Mouse (Mus musculus): ENCODE measurements at regions not wholly inside any gene's neighbourhood (a gene's known extent, or its start where the extent isn't known, plus 50 kb on each side); places are given as distances from the start of the nearest gene placed in this dataset.

GRCm38 (mm10) chr1:42628800-42629199, 66.8 kb upstream of the Pou3f3 start:
- Histone ChIP-seq H3K4me3 (ENCODE audit: control insufficient read depth in 1 of 2, insufficient read depth in 1 of 2, low read depth in 2 of 2, low read length in 2 of 2) (no peak overlapping the region), H3K9ac (ENCODE audit: control insufficient read depth, low read depth, low read length, poor library complexity, severe bottlenecking) (no peak overlapping the region), H3K27me3 (ENCODE audit: control insufficient read depth in 1 of 2, insufficient read depth in 2 of 2, low read length in 2 of 2) (no peaks in the 10 kb centered on the region), H3K36me3 (ENCODE audit: control insufficient read depth in 1 of 2, insufficient read depth in 2 of 2, low read length in 2 of 2) (no peaks in the 10 kb centered on the region), H3K27ac (ENCODE audit: control insufficient read depth, low read depth, low read length) (no peak overlapping the region), H3K79me2 (ENCODE audit: control insufficient read depth, insufficient read depth, low read length, poor library complexity) (no peaks in the 10 kb centered on the region), H3K9me3 (replicated peaks; ENCODE audit: insufficient read depth, low read length) (no peaks in the 10 kb centered on the region), H3K4me1 (ENCODE audit: control insufficient read depth in 1 of 2, insufficient read depth in 2 of 2, low read length in 2 of 2) (no peaks in the 10 kb centered on the region)
- TF ChIP-seq JUND (IDR thresholded peaks at IDR 0.05; ENCODE audit: low read depth, low read length), result no peak
- TF ChIP-seq HCFC1 (IDR thresholded peaks at IDR 0.05; ENCODE audit: low read depth, low read length), result no peak
- TF ChIP-seq MEF2A (IDR thresholded peaks at IDR 0.05; ENCODE audit: extremely low read depth, insufficient replicate concordance, low read depth, low read length, poor library complexity, severe bottlenecking), result no peak
- no peak for TF ChIP-seq NELFE (IDR thresholded peaks at IDR 0.05; ENCODE audit: low read depth, low read length)
- TF ChIP-seq TCF12 (IDR thresholded peaks at IDR 0.05; ENCODE audit: low read depth, low read length), result no peak
- no peak for TF ChIP-seq ZKSCAN1 (IDR thresholded peaks at IDR 0.05; ENCODE audit: low read depth, low read length)
- no peak for TF ChIP-seq MAFK (IDR thresholded peaks at IDR 0.05; ENCODE audit: borderline replicate concordance, low read depth, low read length)
- TF ChIP-seq MYB (IDR thresholded peaks at IDR 0.05; ENCODE audit: low read depth, low read length), result no peak
- TF ChIP-seq E2F4 (IDR thresholded peaks at IDR 0.05; ENCODE audit: borderline replicate concordance, low read depth, low read length), result no peak
- no peak for TF ChIP-seq MAX (IDR thresholded peaks at IDR 0.05; ENCODE audit: low read length)
- TF ChIP-seq POLR2AphosphoS5 (IDR thresholded peaks at IDR 0.05; ENCODE audit: borderline replicate concordance, low read depth, low read length), result no peak
- no peak for TF ChIP-seq TAL1 (IDR thresholded peaks at IDR 0.05; ENCODE audit: low read length)
- TF ChIP-seq USF1 (IDR thresholded peaks at IDR 0.05; ENCODE audit: low read depth, low read length), result no peak
- no peak for TF ChIP-seq NRF1 (IDR thresholded peaks at IDR 0.05; ENCODE audit: insufficient read depth, low read depth, low read length, poor library complexity, severe bottlenecking)
- no peak for DNase-seq (ENCODE audit: low read depth, low spot score)

GRCm38 (mm10) chr1:42629465-42630261, 65.9 kb upstream of the Pou3f3 start:
- TF ChIP-seq TBP (IDR thresholded peaks at IDR 0.05; ENCODE audit: low read depth, low read length) (no peak), HCFC1 (IDR thresholded peaks at IDR 0.05; ENCODE audit: low read depth, low read length) (no peak)
- Histone ChIP-seq H3K9ac (ENCODE audit: control insufficient read depth, low read depth, low read length, poor library complexity, severe bottlenecking) (no peak overlapping the region), H3K36me3 (ENCODE audit: control insufficient read depth in 1 of 2, insufficient read depth in 2 of 2, low read length in 2 of 2) (no peaks in the 10 kb centered on the region), H3K27ac (ENCODE audit: control insufficient read depth, low read depth, low read length) (no peak overlapping the region), H3K9me3 (replicated peaks; ENCODE audit: insufficient read depth, low read length) (no peaks in the 10 kb centered on the region), H3K79me2 (ENCODE audit: control insufficient read depth, insufficient read depth, low read length, poor library complexity) (no peaks in the 10 kb centered on the region), H3K4me1 (ENCODE audit: control insufficient read depth in 1 of 2, insufficient read depth in 2 of 2, low read length in 2 of 2) (no peaks in the 10 kb centered on the region), H3K27me3 (ENCODE audit: control insufficient read depth in 1 of 2, insufficient read depth in 2 of 2, low read length in 2 of 2) (no peaks in the 10 kb centered on the region), H3K4me3 (ENCODE audit: control insufficient read depth in 1 of 2, insufficient read depth in 1 of 2, low read depth in 2 of 2, low read length in 2 of 2) (no peak overlapping the region)
- no peak for DNase-seq (ENCODE audit: low read depth, low spot score)

All from MEL (cell line).